Mouse (Mus musculus) frontal cortex, postnatal 36 days (tissue): ENCODE results near the gene Gba2.

Source experiments
- DNase-seq, 2 experiments: peaks; one replicate each; pipeline ENCODE4 v3.0.0; 2022; ENCODE audit warnings: low spot score in 2 of 2

Gba2 gene

DNA sequence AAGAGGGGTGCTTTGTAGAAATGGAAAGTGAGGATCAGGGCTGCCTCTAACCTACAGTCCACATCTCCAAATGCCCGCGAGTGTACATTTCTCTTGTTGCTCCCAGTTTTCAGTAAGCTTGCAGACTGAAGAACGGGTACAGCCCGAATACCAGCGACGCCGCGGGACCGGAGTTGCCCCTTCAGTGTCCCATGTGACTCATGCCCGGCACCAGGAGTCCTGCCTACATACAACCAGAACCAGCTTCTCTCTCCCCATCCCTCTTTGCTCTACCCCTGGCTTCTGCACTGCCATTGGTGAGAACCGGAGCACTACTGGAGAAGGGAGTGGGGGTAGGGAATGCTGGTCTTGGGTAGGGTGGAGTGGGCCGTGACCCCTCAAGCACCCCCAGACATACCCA is 2.7 kb upstream of the Gba2 start:
- DNase-seq = no peak

DNA sequence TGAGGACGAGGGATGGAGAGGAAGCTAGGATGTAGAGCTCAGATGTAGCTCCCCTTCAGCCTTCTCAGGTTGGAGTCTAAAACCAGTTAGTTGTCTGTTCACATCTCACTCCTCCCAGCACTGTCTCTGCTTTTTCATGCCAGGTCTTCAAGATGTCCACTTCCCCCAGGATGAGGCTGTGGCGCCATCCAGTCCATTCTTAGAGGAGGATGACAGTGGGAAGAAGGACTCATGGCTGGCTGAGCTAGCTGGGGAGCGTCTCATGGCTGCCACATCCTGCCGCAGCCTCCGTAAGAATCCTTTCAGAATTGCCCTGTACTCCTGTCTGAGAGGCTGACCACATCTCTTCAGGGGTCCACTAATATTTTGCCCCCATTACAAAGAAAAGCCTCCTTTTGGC is 2.0 kb upstream of the Gba2 start:
- DNase-seq = no peak

DNA sequence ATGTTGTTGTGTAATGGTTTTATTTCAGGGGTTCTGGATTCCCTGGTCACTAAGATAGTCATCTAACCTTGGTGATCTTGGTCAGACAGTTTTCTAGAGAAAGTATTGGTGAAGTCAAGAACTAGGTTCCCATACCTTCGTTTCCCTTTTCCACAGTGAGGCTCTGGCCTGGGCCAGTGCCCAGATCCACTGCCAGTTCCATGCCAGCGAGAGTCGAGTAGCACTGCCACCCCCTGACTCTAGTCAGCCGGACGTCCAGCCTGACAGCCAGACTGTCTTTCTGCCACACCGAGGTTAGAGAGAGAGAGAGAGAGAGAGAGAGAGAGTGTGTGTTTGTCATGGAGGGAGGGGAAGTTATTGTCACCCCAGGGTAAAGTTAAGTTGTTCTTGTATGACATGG is 1.1 kb upstream of the Gba2 start:
- no peak for DNase-seq

DNA sequence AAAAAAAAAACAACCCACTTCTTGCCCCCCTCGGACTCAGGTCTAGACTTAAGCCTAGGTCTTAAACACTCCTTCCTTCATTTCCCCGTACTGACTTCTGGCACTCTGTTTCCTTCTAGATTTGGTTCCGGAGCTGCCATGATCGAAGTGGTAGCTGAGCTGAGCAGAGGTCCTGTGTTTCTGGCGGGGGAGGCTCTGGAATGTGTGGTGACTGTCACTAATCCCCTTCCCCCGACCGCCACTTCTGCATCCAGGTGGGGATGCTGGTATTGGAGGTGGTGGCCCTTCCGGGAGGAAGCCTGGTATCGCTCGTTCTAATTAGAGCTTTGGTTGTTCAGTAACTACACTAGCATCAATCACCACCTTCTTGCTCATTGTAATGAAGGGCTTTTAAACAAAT is 583 bp upstream of the Gba2 start:
- DNase-seq = no peak

DNA sequence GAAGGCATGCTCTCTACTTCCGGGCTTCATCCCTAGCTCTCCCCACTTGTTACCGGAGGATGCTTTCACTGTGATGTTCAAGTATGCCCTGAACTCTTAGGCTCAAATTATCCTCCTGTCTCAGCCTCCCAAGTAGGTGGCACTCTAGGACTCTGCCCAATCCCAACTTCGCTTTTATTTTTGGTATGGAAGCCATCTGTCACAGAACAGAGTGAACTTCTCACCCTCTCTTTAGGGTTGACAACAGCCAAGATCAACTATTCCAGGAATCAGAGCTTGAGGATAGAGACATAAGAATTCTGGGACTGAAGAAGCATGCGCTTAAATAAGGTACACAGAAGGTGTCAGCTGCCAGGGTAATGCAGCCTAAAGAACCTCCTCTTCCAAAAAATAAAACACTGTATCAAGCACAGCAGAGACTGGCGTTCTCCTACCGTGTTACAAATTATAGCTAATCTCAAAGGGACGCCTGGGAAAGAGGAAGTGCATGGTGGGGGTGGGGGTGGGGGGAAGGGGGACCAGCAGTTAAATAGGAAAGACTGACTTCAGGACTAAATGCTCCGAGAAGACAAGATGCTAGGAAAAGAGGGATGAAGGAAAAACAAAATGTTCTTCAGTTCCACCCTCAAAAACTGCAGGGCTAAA is 1.3 kb downstream of the Gba2 start:
- peak in 1 of 2 experiments; percentile 38 for DNase-seq

- DNase-seq = no peak
Measured at GRCm38 (mm10) chr4:43575356-43575755, 3.3 kb downstream of the Gba2 start.

GRCm38 (mm10) chr4:43573561-43573960 is 5.1 kb downstream of the Gba2 start:
- DNase-seq = no peak

- DNase-seq = no peak
Measured at GRCm38 (mm10) chr4:43571395-43572045, 7.2 kb downstream of the Gba2 start.

DNA sequence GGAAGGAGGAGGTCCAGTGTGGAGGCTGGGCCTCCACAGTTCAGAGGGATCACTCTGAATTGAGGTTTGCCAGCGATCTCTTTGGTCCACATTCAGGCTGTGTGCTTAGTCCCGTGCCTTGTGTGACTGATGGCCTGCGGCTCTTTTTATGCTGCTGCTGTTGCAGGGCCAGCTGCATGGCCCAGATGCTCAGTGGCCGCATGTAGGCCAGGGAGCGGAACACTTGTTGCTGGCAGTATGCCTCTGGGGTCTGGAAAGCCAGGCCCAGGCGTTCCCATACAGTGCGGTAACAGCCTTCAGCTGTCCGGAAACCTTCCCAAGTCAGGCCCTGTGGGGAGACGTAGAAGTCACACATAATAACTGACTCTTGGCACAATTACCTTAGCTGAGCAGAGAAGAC is 11.5 kb downstream of the Gba2 start:
- no peak for DNase-seq

DNA sequence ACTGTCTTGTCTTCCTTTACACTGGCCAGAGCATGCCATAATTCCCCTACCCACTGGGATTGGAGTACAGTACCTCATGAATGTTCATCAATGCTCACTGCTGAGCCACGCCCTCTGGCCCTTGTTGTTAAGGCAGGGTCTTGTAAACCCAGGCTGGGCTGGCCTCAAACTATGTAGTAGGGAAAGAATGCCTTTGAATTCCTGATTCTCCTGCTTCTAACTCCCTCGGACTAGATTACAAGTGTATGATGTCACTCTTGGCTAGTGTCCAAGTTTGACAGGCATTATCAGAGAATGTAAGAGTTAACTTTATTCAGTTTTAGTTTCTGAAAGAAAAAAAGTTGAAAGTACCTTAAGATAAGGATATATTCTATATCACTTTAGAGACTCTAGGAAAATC is 14.4 kb downstream of the Gba2 start:
- no peak for DNase-seq

DNA sequence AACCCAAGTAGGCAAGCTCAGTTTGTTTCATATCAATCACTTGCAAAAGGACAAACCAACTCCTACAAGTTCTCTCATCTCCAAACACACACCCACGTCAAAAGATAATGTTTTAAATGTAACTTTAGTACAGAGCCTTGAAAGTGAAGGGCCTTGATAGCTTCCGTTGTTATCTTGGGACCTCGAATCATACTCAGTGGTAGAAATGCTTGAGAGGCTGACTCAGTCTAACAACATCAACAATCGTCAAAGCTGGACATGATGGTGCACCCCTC is 15.1 kb downstream of the Gba2 start:
- DNase-seq = no peak

- DNase-seq = no peak
Measured at GRCm38 (mm10) chr4:43562769-43563600, 15.7 kb downstream of the Gba2 start.

DNA sequence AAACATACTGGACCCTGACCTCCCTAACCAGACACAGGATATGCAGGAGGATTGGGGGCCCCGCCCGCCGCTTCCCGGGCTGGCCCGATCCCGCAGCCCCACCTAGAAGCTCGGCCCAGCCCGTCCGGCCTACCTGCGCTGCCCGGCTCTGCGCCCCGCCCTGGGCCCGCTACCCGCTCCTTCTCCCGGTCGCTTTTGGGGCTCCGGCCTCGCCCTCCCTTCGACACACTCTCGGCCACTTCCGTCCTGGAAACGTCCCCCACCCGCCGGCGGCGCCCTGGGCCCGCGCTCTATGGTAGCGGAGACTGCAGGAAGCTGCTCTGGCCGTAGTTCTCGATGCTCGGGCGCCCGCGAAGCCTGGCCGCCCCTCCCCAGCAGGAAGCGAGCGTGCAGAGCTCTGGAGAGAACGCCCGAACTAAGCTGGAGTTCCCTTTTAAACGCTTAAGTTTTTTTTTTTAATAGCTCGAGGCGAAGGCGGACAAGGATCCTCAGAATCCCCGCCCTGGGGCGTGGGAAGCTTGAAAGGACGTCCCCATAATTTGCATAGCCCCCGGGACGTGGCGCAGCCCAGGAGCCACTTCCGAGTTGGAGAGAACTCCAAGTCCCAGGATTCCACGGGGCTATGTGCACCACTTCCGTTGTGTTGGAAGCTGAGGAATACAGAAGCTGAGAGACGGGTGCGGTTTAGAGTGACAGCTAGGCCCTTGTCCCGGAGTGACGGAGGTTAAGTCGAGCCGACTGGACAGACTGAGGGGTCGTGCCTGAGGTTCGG is 16.5 kb downstream of the Gba2 start, which contains the start of the genes Creb3 and Tln1:
Gene Creb3, plus strand, starts transcription at position 336 of the 772 bp plus-strand sequence.
Gene Tln1, minus strand, starts transcription at position 695 of the 772 bp plus-strand sequence.
- DNase-seq = peak; percentile 95 to 98

DNA sequence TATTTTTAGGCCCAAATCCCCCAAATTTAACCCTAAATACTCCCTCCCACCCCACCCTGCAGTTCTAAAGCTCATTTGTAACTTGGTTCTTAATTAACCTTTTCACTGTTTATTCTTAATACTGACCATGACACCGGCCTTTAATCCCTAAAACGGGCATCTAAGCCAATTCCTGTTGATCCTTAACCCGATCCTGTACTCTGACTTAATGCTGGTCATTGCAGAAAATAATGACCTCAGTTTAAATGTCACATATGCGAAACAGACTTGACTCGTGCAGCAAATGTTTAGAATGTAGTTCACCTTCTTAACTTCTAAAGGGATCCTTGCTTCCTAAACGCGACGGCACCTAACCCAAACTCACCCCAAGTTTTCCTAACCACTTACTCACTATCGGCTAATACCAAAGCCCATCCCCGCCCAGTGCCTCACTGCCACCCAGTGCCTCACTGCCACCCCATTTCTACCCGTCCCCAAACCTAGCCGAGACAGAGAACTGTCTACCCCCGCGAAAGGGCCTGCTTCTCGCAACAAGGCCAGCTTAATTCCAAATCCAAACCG is 17.2 kb downstream of the Gba2 start:
- DNase-seq = no peak

DNA sequence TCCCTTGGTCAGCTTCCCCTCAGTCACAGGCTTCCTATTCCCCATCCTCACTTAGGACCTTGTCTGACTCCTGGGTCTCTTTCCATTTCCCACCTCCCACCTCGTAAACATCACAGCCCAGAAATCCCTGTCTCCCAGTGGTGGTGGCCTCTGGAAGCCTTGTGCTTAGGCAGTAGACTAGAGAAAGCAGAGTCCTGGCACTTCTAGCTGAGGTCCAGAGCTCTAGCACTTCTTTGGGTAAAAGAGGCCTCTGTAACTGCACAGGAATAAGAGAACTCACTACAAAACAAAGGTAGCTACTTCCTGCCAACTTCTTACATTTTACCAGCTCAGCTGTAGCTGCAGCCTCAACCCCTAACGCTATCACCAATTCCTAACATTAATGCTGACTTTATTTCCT is 17.7 kb downstream of the Gba2 start:
- no peak for DNase-seq

- DNase-seq = no peak
Measured at GRCm38 (mm10) chr4:43560243-43560611, 18.4 kb downstream of the Gba2 start.

- no peak for DNase-seq
Measured at GRCm38 (mm10) chr4:43559519-43560242, 19.0 kb downstream of the Gba2 start.

DNA sequence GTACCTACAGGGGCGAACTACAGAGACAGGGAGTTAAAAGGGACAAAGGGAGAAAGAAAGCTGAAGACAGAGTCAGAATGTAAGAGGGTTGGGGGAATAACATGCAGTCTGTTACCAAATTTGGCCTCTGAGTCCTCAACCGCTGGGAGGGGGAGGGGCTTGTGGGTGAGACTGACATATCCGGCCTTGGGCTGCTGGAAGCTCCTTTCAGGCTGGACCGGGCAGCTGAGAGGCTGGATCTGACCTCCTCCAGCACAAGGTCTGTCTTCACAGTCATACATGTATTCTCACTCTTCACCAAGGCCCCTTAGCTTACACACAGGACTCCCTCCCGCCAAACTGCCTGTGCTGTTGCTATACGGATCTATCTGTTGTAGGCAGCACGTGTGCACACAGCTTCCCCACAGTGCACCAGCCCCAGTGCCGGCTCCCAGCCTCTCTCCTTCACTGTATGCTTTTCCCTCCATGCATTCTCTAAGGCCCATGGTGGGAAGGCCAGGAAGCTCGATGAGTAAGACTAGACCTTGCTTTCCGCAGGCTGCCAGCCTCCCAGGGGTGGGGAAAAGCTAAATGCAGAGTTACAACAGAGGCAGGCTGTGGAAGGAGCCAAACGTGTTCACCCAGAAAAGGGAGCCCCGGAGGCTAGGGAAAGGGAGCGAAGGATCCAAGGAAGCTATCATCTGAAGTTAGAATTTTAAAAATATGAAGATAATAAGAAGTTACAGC is 19.9 kb downstream of the Gba2 start:
- no peak for DNase-seq

DNA sequence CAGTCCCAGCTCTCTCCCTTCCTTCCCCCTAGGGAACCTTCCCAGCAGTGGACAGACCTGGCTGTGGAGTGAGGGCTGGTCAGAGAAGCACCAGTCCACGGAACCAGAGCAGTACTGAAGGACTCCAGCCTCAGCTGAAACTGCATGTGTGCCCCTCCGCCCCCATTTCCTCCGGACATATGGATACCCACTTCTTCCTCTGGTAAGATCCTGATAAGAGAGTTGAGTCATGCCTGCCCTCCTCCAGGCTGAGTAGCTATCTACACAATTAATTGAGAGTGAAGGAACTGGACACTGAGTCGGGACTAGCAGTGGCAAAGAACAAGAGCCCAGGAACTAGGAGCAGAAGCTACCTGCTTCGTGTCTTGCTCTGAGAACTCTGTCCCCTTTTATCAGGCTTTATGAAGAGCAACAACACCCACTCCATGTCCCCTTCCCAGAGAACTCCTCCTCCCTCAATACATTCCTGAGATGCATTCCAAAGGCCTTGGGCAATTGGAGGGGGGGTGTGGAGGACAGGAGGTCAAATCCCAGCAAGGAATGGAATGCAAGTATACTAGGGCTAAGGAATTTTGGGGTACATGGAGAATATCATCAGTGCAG is 20.5 kb downstream of the Gba2 start:
- DNase-seq = no peak

DNA sequence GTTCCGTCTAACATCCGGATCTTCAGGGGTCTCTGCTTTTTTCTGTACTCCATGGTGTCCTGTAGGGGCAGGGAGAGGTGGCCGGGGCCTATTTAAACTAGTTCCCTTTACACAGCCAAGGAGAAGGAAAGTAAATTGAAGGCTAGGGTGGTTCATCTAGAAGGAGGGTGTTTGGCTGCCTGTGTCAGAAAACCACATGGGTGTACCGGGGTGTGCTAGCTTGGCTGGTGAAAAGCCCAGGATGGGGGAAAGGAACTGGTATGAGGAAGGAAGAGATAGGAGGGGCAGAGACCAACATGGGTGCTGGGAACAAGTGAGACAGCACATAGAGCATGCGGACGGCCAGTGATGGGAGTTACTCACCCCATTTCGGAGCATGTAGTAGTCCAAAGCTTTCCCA is 22.7 kb downstream of the Gba2 start:
- no peak for DNase-seq
